Mouse (Mus musculus): Measurements from ENCODE around the gene Sox4. TPM values are rescaled to one million over a fixed set of nuclear protein-coding genes. Genes with fewer than 3 reads are reported as not detected.

The Sox4 gene
- total RNA-seq (2021), result 10 to 100 TPM; 18.6 to 21.2 TPM
- long read RNA-seq, experiment 1, full-length matches to known transcripts, result 22 of 24 reads
- long read RNA-seq, experiment 1, partial matches to known transcripts, result 0 of 24 reads
- long read RNA-seq, experiment 1, other reads (novel, unspliced or antisense), result 2 of 24 reads
- long read RNA-seq, experiment 2, full-length matches to known transcripts, result 31 of 31 reads
- long read RNA-seq, experiment 2, partial matches to known transcripts, result 0 of 31 reads
- long read RNA-seq, experiment 2, other reads (novel, unspliced or antisense), result 0 of 31 reads

DNA sequence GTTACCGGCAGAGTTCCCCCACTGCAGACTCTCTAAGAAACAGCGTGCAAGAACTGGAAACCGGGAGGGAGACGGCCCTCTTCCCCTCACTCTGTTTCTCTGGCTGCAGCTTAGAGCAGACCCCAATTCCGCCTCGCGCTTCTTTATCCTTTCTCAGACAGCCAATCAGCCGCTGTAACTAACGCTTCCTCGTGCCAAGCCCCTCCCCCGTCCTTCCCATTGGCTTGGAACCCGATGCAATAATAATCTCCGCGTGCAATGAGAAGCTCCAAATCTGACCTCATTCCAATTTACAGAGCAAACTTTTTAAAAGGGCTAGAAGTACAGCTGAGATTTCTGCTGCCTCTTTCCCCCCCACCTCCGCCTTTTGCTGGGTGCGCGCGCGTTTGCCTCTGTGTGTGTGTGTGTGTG lies at the start of gene Sox4:
Gene Sox4 (minus strand): TSS at position 133 of the 411 bp plus-strand sequence.
- Histone ChIP-seq H3K4me3 (peak within 1 kb of the TSS; percentile 82), H3K27ac (peak within 1 kb of the TSS; percentile 94)
- no peak for TF ChIP-seq CTCF (conservative IDR thresholded peaks at IDR 0.05)
- DNase-seq (ENCODE audit: low spot score in 2 of 2), result peak; percentile 93 to 94

DNA sequence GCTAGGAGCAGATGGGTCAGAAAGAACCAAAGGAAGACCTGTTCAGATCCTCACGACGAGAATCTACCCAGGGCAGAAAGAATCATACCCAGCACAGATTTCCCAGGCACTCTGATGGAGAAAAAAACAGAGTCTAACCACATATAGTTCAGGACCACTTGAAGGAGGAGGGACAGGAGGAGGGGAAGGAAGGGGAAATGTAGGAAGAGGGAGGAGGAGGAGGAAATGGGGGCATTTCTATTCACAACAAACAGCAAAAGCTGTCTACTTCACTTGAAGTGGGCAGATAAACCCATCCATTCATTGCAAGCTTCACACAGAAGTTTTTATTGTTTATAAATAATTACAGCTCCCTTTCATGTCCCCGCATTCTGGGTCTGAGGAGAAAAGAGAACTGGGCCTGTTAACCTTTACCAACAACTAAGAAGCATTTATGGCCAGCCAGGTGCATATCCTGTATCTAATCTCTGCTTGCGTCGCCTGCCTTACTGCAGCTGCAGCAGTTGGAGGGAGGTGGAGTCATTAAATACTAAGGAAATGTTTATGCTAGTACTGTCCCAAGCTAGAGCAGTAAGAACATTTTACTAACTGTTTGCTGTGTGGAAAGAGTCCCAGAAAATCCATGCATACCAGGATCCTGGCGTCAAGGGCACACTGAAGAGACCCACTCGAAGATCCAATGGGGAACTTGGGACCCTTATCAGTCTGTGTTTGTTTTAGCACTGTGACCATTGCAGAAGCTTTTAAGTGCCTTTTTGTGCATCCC lies 38.6 kb upstream of the Sox4 start:
- TF ChIP-seq CTCF (conservative IDR thresholded peaks at IDR 0.05), result no peak
- H3K27ac ChIP-seq, result no peak overlapping the region
- no peak for DNase-seq (ENCODE audit: low spot score in 2 of 2)
- no peak overlapping the region for H3K4me3 ChIP-seq

DNA sequence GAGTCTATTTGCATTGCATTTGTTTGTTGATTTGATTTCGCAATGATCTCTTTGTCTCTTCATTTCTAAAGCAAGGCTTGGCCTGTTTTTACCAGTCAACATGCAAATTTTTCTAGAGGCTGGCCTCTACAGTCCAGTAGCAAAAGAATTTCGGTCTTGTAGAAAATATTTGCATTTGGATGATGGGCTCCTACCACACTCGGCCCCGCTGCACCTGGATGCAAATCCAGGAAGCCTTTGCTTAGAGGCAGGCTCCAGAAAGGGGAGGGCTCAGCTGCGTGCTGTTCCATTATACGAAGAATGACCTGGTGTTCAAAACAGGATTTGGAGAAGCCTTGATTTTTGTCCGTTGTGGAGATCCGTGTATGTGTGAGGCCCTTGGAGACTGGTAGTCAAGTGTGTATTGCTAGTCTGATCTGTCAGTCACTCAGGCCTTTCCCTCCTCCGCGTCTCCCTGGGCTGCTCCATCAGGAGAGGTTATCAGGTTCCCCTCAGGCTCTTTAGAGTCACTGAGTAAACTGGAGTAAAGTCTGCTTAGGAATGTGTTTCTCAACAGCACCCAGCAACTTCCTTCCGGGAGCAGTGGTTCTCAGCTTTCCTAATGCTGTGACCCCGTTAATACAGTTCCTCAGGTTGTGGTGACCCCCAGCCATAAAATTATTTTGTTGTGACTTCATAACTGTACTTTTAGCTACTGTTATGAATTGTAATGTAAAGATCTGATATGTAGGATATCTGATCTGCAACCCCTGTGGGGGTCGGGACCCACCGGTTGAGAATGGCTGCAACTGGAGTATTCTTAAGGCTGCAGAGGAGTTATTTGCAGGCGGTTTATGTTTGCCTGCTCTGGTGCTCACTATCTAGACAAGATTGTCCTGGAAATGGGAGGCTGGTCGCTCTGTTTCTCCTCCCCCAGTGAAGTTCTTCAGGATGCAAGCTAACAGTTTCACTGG lies 35.5 kb upstream of the Sox4 start:
- no peak for TF ChIP-seq CTCF (conservative IDR thresholded peaks at IDR 0.05)
- DNase-seq (ENCODE audit: low spot score in 2 of 2), result no peak

DNA sequence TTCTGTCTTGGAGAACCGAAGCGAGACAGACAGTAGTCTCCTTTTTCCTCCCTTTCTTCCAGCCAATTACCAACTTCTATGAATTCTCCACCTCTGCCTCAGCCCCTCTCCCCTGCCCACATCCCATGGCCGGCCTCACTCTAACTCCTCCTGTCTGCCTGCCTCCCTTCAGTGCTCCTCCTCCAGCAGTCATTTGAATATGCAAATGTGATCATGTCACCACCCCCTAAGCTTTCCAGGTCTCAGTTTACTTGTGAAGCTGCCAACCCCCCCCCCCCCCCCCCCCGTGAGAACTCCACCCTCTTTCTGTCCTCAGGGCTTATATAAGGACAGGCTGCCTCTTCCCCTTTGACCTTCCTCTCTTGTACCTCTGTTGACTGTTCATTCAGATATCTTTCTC lies 27.2 kb upstream of the Sox4 start:
- no peak for TF ChIP-seq CTCF (conservative IDR thresholded peaks at IDR 0.05)
- DNase-seq (ENCODE audit: low spot score in 2 of 2), result no peak
- Histone ChIP-seq H3K4me3 (no peak overlapping the region), H3K27ac (no peak overlapping the region)

More for the DNA sequence above, 35.5 kb upstream of the Sox4 start:
- Histone ChIP-seq H3K4me3 (no peak overlapping the region), H3K27ac (no peak overlapping the region)

DNA sequence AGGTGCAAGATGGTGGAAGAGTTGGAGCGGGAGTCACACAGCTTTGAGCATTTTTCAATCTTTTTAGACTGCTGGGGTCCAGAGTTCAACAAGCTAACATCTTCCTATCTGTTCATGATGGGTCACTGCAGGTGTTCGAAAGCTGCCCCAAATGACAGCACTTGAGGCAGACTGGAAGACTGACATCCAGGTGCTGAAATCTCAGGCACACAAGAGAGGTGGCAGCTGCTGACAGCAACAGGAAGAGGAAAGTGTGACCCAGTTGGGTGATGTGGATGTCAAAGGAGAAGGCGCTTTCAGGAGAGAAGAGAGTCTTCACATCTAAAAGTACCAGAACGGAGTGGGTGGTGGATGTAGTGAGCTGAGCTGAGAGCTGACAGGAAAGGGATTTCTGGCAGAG lies 21.5 kb upstream of the Sox4 start:
- TF ChIP-seq CTCF (conservative IDR thresholded peaks at IDR 0.05), result no peak
- Histone ChIP-seq H3K27ac (peak overlapping the region; percentile 72), H3K4me3 (no peak overlapping the region)
- no peak for DNase-seq (ENCODE audit: low spot score in 2 of 2)

DNA sequence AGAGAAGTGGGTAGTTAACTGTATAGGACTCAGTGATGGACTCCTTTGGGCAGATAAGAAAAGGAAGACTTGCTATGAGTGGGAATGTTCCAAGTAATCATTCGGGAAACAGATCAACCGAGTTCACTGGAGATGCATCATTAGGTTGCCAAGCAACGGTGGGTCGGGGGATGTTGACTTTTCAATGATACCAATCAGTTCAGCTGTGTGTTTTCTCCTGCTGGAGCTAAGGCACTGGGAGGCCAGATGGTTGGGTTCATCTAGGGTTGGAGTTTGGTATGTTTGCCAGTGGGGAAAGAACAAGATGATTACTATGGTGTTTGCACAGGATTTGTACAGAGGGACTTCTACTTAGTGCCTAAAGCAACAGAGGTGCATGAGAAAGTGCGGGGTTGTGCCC lies 21.1 kb upstream of the Sox4 start:
- Histone ChIP-seq H3K4me3 (no peak overlapping the region), H3K27ac (peak overlapping the region; percentile 72)
- TF ChIP-seq CTCF (conservative IDR thresholded peaks at IDR 0.05), result no peak
- peak; percentile 61 to 75 for DNase-seq (ENCODE audit: low spot score in 2 of 2)

DNA sequence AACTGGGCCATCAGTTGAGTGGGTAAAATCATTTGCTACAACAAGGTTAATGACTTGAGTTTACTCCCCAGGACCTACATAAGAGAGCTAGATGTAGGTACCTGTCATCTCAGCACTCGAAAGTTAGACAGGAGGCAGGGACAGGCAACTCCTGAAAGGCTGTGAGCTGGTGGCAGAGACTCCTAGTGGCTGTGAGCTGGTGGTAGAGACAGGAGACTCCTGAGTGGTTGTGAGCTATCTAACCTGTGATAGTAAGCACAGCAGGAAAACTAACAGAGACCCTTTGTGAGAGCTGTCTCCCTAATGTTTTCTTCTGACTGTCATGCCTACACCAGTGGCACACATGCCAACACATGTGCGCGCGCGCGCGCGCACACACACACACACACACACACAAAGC lies 7.4 kb upstream of the Sox4 start:
- no peak for DNase-seq (ENCODE audit: low spot score in 2 of 2)
- TF ChIP-seq CTCF (conservative IDR thresholded peaks at IDR 0.05), result no peak
- no peak overlapping the region for H3K27ac ChIP-seq
- no peak overlapping the region for H3K4me3 ChIP-seq

DNA sequence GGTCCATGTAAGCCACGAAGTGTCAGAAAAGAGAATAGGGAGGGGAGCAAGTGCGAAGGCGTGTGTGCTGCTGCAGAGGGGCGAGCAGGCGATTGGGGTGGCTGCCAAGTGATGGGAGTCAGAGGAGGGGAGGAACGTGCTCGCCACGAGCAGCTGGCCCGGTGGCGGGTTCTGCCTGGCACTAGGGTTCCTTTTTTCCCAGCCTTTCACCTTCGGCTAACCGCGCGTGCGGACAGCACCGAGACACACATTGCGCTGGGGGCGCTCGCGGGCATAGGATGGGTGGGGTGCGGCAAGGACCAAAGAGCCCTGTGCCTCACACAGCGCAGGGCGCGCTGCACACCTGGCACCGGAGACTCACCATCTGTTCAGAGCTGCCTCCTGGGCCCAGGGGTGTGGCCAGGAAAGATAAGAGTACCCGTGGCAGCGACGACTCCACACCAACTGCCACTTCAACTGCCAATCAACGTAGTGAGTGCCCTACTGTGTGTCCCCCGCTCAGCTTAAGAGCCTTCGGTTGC lies 6.0 kb upstream of the Sox4 start:
- DNase-seq (ENCODE audit: low spot score in 2 of 2), result peak; percentile 69 to 77
- Histone ChIP-seq H3K27ac (peak overlapping the region; percentile 99), H3K4me3 (peak overlapping the region; percentile 86)
- TF ChIP-seq CTCF (conservative IDR thresholded peaks at IDR 0.05), result peak; percentile 84

DNA sequence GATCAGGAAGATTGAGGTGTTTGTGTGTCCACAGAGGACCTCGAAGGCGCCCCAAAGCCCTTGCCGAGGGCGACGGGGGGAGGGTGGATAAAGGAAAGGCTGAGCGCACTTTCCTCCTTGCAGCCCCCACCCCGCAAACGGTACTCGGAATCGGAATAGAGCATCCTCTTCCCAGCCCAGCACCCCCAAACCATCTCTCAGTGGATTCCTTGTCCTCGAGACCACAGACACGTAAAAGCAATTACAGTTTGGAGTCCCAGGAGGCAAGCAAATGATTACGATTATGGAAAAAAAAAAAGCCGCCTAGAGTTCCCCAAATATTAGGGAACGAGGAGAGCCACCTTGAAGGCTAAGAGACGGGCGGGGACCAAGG lies 5.5 kb upstream of the Sox4 start:
- DNase-seq (ENCODE audit: low spot score in 2 of 2), result no peak
- Histone ChIP-seq H3K4me3 (peak overlapping the region; percentile 86), H3K27ac (peak overlapping the region; percentile 99)
- TF ChIP-seq CTCF (conservative IDR thresholded peaks at IDR 0.05), result no peak

DNA sequence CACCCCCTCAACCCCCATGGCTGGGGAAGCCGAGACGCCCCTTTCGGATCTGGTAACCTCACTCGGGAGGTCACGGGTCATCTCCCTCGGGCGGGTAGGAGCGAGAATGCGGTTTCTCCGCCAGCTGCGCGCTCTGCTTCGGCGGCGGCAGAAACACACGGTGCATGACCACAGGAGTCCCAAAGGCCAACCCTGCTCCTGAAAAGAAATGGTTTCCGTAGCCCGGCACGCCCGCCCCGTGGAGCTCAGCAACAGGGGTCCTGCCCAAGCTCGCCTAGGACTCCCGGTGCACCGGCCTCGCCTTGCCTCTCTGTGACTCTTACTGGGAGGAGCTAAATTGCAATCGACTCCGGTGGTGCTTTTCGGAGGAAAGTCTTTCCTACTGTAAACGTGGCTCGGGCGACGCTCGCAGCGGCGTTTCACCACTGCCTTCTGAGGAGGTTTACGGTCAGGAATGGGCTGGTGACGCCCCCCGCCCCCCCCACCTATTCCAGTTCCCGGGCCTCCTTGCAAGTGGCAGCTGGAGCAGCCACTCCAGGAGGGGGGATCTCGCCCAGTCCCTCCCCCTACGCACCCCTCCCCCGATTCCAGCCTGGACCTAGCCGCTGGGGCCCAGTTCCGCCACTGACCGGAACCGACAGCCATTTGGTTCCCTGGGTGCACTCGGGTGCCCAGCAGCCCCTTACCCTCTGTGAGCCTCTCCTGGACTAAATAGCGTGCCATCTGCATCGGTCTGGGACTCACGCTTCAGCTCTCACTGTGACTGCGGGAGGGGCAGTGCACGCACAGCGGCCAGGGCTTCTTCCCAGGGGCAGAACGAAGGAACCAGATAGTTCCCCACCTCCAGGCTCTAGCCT lies 4.9 kb upstream of the Sox4 start:
- H3K27ac ChIP-seq, result peak overlapping the region; percentile 99
- peak in 1 of 2 experiments; percentile 66 for DNase-seq (ENCODE audit: low spot score in 2 of 2)
- H3K4me3 ChIP-seq, result peak overlapping the region; percentile 86
- no peak for TF ChIP-seq CTCF (conservative IDR thresholded peaks at IDR 0.05)

DNA sequence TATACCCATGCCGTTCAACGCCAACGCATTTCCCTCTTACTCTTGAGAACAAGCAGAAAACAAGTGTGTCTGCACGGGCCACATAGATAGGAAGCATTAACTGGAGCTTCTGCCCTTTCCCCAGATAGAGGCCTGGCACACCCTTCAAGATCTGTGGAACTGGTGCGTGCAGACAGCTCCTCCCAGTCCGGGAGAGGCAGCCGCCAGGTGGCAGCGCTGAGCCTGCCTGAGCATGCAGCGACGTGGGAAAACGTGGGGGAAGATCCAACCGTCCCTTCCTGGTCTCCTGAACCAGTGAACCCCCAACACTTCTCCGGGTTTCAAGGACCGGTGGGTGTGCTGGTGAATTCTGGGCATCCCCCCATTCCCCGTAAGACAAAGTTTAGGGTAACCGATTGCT lies 4.3 kb upstream of the Sox4 start:
- peak; percentile 98 for TF ChIP-seq CTCF (conservative IDR thresholded peaks at IDR 0.05)
- Histone ChIP-seq H3K27ac (peak overlapping the region; percentile 99), H3K4me3 (peak overlapping the region; percentile 86)
- DNase-seq (ENCODE audit: low spot score in 2 of 2), result peak; percentile 94 to 98

Data from layer of hippocampus, adult 2 months (tissue).